Mouse (Mus musculus) heart, embryonic 12.5 days (tissue): ENCODE results near the gene Wnk1. TPM values are rescaled to one million over a fixed set of nuclear protein-coding genes. Genes with fewer than 3 reads are reported as not detected.
"Not testable (repeated sequence)": the region's sequence is repeated elsewhere in the genome, so short reads cannot be mapped to it uniquely, and the experiment has no call there.

Source experiments
- ATAC-seq: fragments of 200-750 bp; cut with Nextera tagmentation; 2 replicates; pipeline ENCODE4 v1.8.0; 2017; ENCODE audit warnings: moderate TSS enrichment, moderate library complexity; ENCODE audit not compliant: insufficient number of reproducible peaks, low FRiP score
- H3K27ac ChIP-seq: fragments of 300-500 bp; sonication (generic); 2 replicates; pipeline ENCODE4 v1.5.1; 2016; ENCODE audit warnings: mild to moderate bottlenecking, moderate library complexity; ENCODE audit not compliant: poor library complexity, severe bottlenecking
- H3K27me3 ChIP-seq: fragments of 300-500 bp; sonication (generic); replicated peaks from 2 replicates; pipeline ENCODE4 v1.6.1; 2016; ENCODE audit warnings: mild to moderate bottlenecking, moderate library complexity
- H3K36me3 ChIP-seq: fragments of 300-500 bp; sonication (generic); 2 replicates; pipeline ENCODE4 v1.6.1; 2016; ENCODE audit warnings: mild to moderate bottlenecking, moderate library complexity
- H3K4me1 ChIP-seq: fragments of 300-500 bp; sonication (generic); replicated peaks from 2 replicates; pipeline ENCODE4 v1.6.1; 2016; ENCODE audit warnings: mild to moderate bottlenecking
- H3K4me2 ChIP-seq: fragments of 300-500 bp; sonication (generic); 2 replicates; pipeline ENCODE4 v1.6.1; 2016; ENCODE audit warnings: mild to moderate bottlenecking, moderate library complexity
- H3K4me3 ChIP-seq: fragments of 300-500 bp; sonication (generic); 2 replicates; pipeline ENCODE4 v1.5.1; 2016; ENCODE audit warnings: mild to moderate bottlenecking
- H3K9ac ChIP-seq: fragments of 300-500 bp; sonication (generic); 2 replicates; pipeline ENCODE4 v1.6.1; 2016; ENCODE audit warnings: mild to moderate bottlenecking, moderate library complexity
- H3K9me3 ChIP-seq: fragments of 300-500 bp; sonication (generic); replicated peaks from 2 replicates; pipeline ENCODE4 v1.6.1; 2016; ENCODE audit warnings: mild to moderate bottlenecking, moderate library complexity
- WGBS: fragments of 180-500 bp; shearing (Covaris S2); methylation state at CpG from one replicate; pipeline ENCODE4 v1.1.7; 2016; 5-methylcytosine and 5-hydroxymethylcytosine counted together
- polyA plus RNA-seq: library from polyadenylated mRNA; unstranded; fragments of >200 nt; fragmentation: Nextera tagmentation; extraction: Ambion mirVana; gene quantifications from 2 replicates; pipeline ENCODE4 v1.2.1, GENCODE M21; 2016

Gene Wnk1
- 94.6 and 107 TPM in 2 replicates for polyA plus RNA-seq

- peaks cover 6% of the 10 kb centered on the region; the same call in 1 of the 2 replicates for H3K36me3 ChIP-seq
- H3K4me1 ChIP-seq, result peaks cover 6% of the 10 kb centered on the region; the same call in 1 of the 2 replicates
- peak within 1 kb of the TSS; percentile 83 for H3K4me2 ChIP-seq
- H3K27ac ChIP-seq, result peak within 1 kb of the TSS; percentile 99
- H3K9me3 ChIP-seq, result no peaks in the 10 kb centered on the region
- peak within 1 kb of the TSS; percentile 98 for H3K9ac ChIP-seq
- no peaks in the 10 kb centered on the region for H3K27me3 ChIP-seq
- WGBS, result under 1% methylated on average over 51 of the region's 59 CpGs
- ATAC-seq, result peak; percentile 95
- H3K4me3 ChIP-seq, result peak within 1 kb of the TSS; percentile 97
These were observed at the start of gene Wnk1 for GRCm38 (mm10) chr6:120038366-120039255. Gene Wnk1 (minus strand): TSS chr6:120038672.

GRCm38 (mm10) chr6:120087041-120087440, 48.6 kb upstream of the Wnk1 start:
- not testable (repeated sequence) for H3K27ac ChIP-seq, H3K36me3 ChIP-seq, H3K4me2 ChIP-seq, H3K27me3 ChIP-seq, H3K4me1 ChIP-seq, H3K9ac ChIP-seq, H3K4me3 ChIP-seq, H3K9me3 ChIP-seq, ATAC-seq
- 86% methylated on average over 8 of the region's 8 CpGs for WGBS

- 78% methylated on average over 3 of the region's 3 CpGs for WGBS
These were observed 47.4 kb upstream of the Wnk1 start for GRCm38 (mm10) chr6:120085832-120086231.

GRCm38 (mm10) chr6:120084983-120085382, 46.5 kb upstream of the Wnk1 start:
- H3K27ac ChIP-seq, result no peak overlapping the region
- no peak overlapping the region for H3K9ac ChIP-seq
- ATAC-seq, result no peak
- no peaks in the 10 kb centered on the region for H3K36me3 ChIP-seq
- WGBS, result 89% methylated on average over 2 of the region's 2 CpGs
- H3K27me3 ChIP-seq, result no peaks in the 10 kb centered on the region
- no peak overlapping the region for H3K4me2 ChIP-seq
- H3K4me1 ChIP-seq, result no peaks in the 10 kb centered on the region
- no peaks in the 10 kb centered on the region for H3K9me3 ChIP-seq
- H3K4me3 ChIP-seq, result no peak overlapping the region

More at GRCm38 (mm10) chr6:120085832-120086231, 47.4 kb upstream of the Wnk1 start:
- Histone ChIP-seq H3K27me3 (no peaks in the 10 kb centered on the region), H3K9me3 (no peaks in the 10 kb centered on the region), H3K4me1 (0 out of 2 replicates have a peak, but pooled peaks cover 3% of the 10 kb centered on the region), H3K27ac (no peak overlapping the region), H3K4me3 (no peak overlapping the region), H3K36me3 (no peaks in the 10 kb centered on the region), H3K9ac (no peak overlapping the region), H3K4me2 (no peak overlapping the region)
- ATAC-seq, result no peak

GRCm38 (mm10) chr6:120083442-120083841, 45.0 kb upstream of the Wnk1 start:
- Histone ChIP-seq H3K4me1 (no peaks in the 10 kb centered on the region), H3K27ac (no peak overlapping the region), H3K9me3 (no peaks in the 10 kb centered on the region), H3K4me2 (no peak overlapping the region), H3K9ac (no peak overlapping the region), H3K27me3 (no peaks in the 10 kb centered on the region), H3K36me3 (no peaks in the 10 kb centered on the region), H3K4me3 (no peak overlapping the region)
- WGBS, result 63% methylated on average over 6 of the region's 6 CpGs
- no peak for ATAC-seq

GRCm38 (mm10) chr6:120082951-120083411, 44.5 kb upstream of the Wnk1 start:
- Histone ChIP-seq H3K9me3 (no peaks in the 10 kb centered on the region), H3K27ac (no peak overlapping the region), H3K4me1 (no peaks in the 10 kb centered on the region), H3K27me3 (no peaks in the 10 kb centered on the region), H3K9ac (no peak overlapping the region), H3K4me2 (no peak overlapping the region), H3K36me3 (no peaks in the 10 kb centered on the region), H3K4me3 (no peak overlapping the region)
- no peak for ATAC-seq
- WGBS, result 72% methylated on average over 8 of the region's 8 CpGs

GRCm38 (mm10) chr6:120082251-120082950, 43.9 kb upstream of the Wnk1 start:
- H3K4me3 ChIP-seq, result no peak overlapping the region
- 82% methylated on average over 6 of the region's 6 CpGs for WGBS
- no peaks in the 10 kb centered on the region for H3K9me3 ChIP-seq
- H3K27me3 ChIP-seq, result no peaks in the 10 kb centered on the region
- ATAC-seq, result no peak
- no peak overlapping the region for H3K9ac ChIP-seq
- H3K4me2 ChIP-seq, result no peak overlapping the region
- H3K36me3 ChIP-seq, result no peaks in the 10 kb centered on the region
- H3K4me1 ChIP-seq, result no peaks in the 10 kb centered on the region
- H3K27ac ChIP-seq, result no peak overlapping the region

- 74% methylated on average over 4 of the region's 4 CpGs for WGBS
- Histone ChIP-seq H3K4me3 (no peak overlapping the region), H3K9me3 (no peaks in the 10 kb centered on the region), H3K36me3 (no peaks in the 10 kb centered on the region), H3K4me2 (no peak overlapping the region), H3K27me3 (no peaks in the 10 kb centered on the region), H3K9ac (no peak overlapping the region), H3K27ac (no peak overlapping the region), H3K4me1 (no peaks in the 10 kb centered on the region)
- no peak for ATAC-seq
These were observed 43.0 kb upstream of the Wnk1 start for GRCm38 (mm10) chr6:120081516-120081915.

GRCm38 (mm10) chr6:120079547-120079946, 41.1 kb upstream of the Wnk1 start:
- no peak overlapping the region for H3K27ac ChIP-seq
- H3K4me2 ChIP-seq, result no peak overlapping the region
- H3K4me1 ChIP-seq, result no peaks in the 10 kb centered on the region
- no peak for ATAC-seq
- 74% methylated on average over 10 of the region's 10 CpGs for WGBS
- H3K9me3 ChIP-seq, result no peaks in the 10 kb centered on the region
- H3K9ac ChIP-seq, result no peak overlapping the region
- H3K4me3 ChIP-seq, result no peak overlapping the region
- H3K36me3 ChIP-seq, result no peaks in the 10 kb centered on the region
- no peaks in the 10 kb centered on the region for H3K27me3 ChIP-seq

- Histone ChIP-seq H3K27ac (no peak overlapping the region), H3K4me1 (0 out of 2 replicates have a peak, but pooled peaks cover 6% of the 10 kb centered on the region), H3K27me3 (no peaks in the 10 kb centered on the region), H3K36me3 (no peaks in the 10 kb centered on the region), H3K9ac (no peak overlapping the region), H3K9me3 (no peaks in the 10 kb centered on the region), H3K4me2 (no peak overlapping the region), H3K4me3 (no peak overlapping the region)
- ATAC-seq, result no peak
- WGBS, result 71% methylated on average over 6 of the region's 6 CpGs
These were observed 38.4 kb upstream of the Wnk1 start for GRCm38 (mm10) chr6:120076619-120077450.
